Mouse (Mus musculus) limb, embryonic 13.5 days (tissue): ENCODE data around the gene Cyth1. TPM values are rescaled to one million over a fixed set of nuclear protein-coding genes. Genes with fewer than 3 reads are reported as not detected.
A peak's percentile ranks its signal among the peaks of the same experiment; 100 is the strongest.

ENCODE experiments used
- ATAC-seq: fragments of 200-750 bp; cut with Nextera tagmentation; 2 replicates; pipeline ENCODE4 v1.8.0; 2017; ENCODE audit warnings: low read depth, moderate number of reproducible peaks, moderate TSS enrichment; ENCODE audit not compliant: low FRiP score
- H3K27ac ChIP-seq: fragments of 300-500 bp; sonication (generic); 2 replicates; pipeline ENCODE4 v1.5.1; 2015; ENCODE audit warnings: inconsistent platforms, mild to moderate bottlenecking, moderate library complexity
- H3K27me3 ChIP-seq: fragments of 300-500 bp; sonication (generic); 2 replicates; pipeline ENCODE4 v1.6.1; 2015; ENCODE audit warnings: mild to moderate bottlenecking, inconsistent platforms
- H3K36me3 ChIP-seq: fragments of 300-500 bp; sonication (generic); 2 replicates; pipeline ENCODE4 v1.6.1; 2015; ENCODE audit warnings: inconsistent platforms, mild to moderate bottlenecking, moderate library complexity
- H3K4me1 ChIP-seq: fragments of 300-500 bp; sonication (generic); 2 replicates; pipeline ENCODE4 v1.6.1; 2015; ENCODE audit warnings: inconsistent platforms
- H3K4me2 ChIP-seq: fragments of 300-500 bp; sonication (generic); replicated peaks from 2 replicates; pipeline ENCODE4 v1.6.1; 2015; ENCODE audit warnings: inconsistent platforms, mild to moderate bottlenecking, moderate library complexity
- H3K4me3 ChIP-seq: fragments of 300-500 bp; sonication (generic); 2 replicates; pipeline ENCODE4 v1.5.1; 2015; ENCODE audit warnings: moderate library complexity, mild to moderate bottlenecking, inconsistent platforms
- H3K9ac ChIP-seq: fragments of 300-500 bp; sonication (generic); 2 replicates; pipeline ENCODE4 v1.6.1; 2015; ENCODE audit warnings: mild to moderate bottlenecking, inconsistent platforms
- H3K9me3 ChIP-seq: fragments of 300-500 bp; sonication (generic); 2 replicates; pipeline ENCODE4 v1.6.1; 2016; ENCODE audit warnings: inconsistent platforms
- WGBS: fragments of 180-500 bp; shearing (Covaris S2); methylation state at CpG from one replicate; pipeline ENCODE4 v1.1.7; 2015; 5-methylcytosine and 5-hydroxymethylcytosine counted together
- polyA plus RNA-seq: library from polyadenylated mRNA; unstranded; fragments of >200 nt; fragmentation: Nextera tagmentation; extraction: Ambion mirVana; gene quantifications from 2 replicates; pipeline ENCODE4 v1.2.1, GENCODE M21; 2015

Gene Cyth1
- polyA plus RNA-seq, result 15.9 and 17.1 TPM in 2 replicates

DNA sequence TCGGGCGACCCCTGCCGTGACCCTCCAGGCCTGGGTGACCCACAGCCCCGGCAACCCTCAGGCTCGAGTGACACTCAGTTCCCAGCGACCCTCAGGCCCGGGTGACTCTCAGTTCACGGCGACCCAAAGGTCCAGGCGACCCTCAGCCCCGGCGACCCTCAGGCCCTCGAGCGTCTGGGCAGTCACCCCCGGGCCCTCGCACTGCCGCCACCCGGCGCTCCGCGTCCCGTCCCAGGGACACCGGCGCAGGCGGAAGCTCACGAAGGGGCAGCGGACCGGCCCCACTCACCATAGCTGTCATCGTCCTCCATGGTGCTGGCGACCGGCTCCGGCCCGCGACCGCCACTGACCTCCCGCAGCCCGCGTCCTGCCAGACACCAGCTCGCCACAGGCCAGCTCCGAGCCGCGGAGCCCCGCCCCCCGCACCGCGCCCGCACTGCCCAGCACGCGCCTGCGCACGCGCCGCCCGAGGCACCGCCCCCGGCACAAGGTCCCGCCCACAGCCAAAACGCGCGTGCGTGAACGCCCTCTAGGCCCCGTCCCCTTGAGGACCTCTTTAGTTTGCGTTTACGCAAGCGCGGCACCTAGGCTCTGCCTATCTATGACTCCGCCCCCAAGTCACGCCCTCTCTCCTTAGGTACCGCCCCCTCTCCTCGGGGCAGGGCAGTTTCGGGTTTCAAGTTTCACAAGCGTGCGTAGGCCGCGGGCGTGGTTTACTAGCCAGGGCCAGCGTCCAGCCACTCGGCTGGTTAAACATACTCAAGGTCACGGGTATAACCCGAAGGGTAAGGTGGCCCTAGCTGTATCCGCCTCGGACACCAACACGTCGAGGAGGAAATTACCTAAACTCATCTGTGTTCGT lies at the start of gene Cyth1:
TSS of gene Cyth1 (minus strand) at position 443 of the 862 bp plus-strand sequence.
- under 1% methylated on average over 86 of the region's 86 CpGs for WGBS
- H3K36me3 ChIP-seq, result no peaks in the 10 kb centered on the region
- H3K27me3 ChIP-seq, result no peaks in the 10 kb centered on the region
- H3K4me1 ChIP-seq, result peaks cover 39% of the 10 kb centered on the region
- H3K9ac ChIP-seq, result peak within 1 kb of the TSS; percentile 95
- H3K4me3 ChIP-seq, result peak within 1 kb of the TSS; percentile 91
- peak; percentile 96 for ATAC-seq
- no peaks in the 10 kb centered on the region for H3K9me3 ChIP-seq
- H3K4me2 ChIP-seq, result peak within 1 kb of the TSS; percentile 81
- peak within 1 kb of the TSS; percentile 80 for H3K27ac ChIP-seq

DNA sequence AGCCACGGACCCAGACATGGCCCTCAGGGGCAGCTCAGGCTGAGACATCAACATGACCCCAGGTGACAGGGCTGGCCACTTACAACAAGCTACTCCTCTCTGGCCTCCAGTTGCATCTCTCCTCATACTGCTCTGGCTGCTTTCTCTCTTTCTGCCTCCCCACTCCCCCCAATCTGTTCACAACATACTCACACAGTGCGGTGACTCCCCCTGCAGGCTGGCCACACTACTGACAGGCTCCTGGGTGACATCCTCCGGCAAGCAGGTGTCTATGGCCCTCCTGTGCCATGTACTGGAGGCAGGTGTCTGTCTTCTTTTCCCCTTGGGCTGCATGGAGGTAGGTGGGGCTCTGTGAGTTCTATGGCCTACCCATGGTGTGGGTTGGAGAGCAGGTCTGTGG lies 49.6 kb upstream of the Cyth1 start:
- no peak overlapping the region for H3K4me2 ChIP-seq
- no peak overlapping the region for H3K27ac ChIP-seq
- H3K27me3 ChIP-seq, result no peaks in the 10 kb centered on the region
- H3K9ac ChIP-seq, result no peak overlapping the region
- H3K36me3 ChIP-seq, result peaks cover 47% of the 10 kb centered on the region
- 80% methylated on average over 3 of the region's 3 CpGs for WGBS
- no peak for ATAC-seq
- no peaks in the 10 kb centered on the region for H3K4me1 ChIP-seq
- no peak overlapping the region for H3K4me3 ChIP-seq
- H3K9me3 ChIP-seq, result no peaks in the 10 kb centered on the region

DNA sequence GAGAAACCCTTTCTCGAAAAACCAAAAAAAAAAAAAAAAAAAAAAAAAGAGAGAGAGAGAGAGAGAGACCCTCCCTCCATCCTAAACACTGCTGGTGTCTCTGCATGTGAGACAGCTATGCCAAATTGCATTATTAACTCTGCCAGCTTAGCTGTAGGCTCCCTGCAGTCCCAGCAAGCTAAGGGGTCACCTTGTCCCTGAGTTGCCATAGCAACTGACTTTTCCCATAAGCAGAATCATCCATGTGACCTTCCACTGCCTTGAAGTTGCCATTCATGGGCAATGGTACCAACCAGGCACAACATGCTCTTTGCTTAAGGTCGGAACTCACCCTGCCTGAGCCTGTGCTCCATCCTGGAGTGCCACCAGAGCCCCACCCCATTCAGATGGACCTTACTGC lies 46.6 kb upstream of the Cyth1 start:
- Histone ChIP-seq H3K27ac (no peak overlapping the region), H3K27me3 (no peaks in the 10 kb centered on the region), H3K4me2 (no peak overlapping the region), H3K36me3 (peaks cover 17% of the 10 kb centered on the region), H3K9me3 (no peaks in the 10 kb centered on the region), H3K9ac (no peak overlapping the region), H3K4me3 (no peak overlapping the region), H3K4me1 (peaks cover 9% of the 10 kb centered on the region; the same call in 1 of the 2 replicates)
- no peak for ATAC-seq
- WGBS, result 83% methylated on average over 2 of the region's 2 CpGs

DNA sequence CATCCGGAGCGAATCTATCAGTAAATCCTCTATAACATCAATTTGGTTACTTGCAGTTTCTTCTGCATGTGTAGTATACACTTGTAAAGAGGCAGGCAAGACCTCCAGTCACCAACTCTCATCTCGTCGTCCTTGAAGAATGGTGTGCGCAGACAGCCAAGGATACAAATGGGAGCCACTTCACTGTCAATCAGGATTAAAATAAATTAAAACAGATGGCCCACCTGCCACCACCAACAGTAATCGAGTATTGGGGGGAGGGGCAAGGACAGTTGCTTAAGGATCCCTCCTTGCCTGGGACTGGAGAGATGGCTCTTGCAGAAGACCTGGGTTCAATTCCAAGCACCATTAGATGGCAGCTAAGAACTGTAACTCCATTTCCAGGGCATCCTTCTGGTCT lies 44.3 kb upstream of the Cyth1 start:
- Histone ChIP-seq H3K9ac (no peak overlapping the region), H3K9me3 (no peaks in the 10 kb centered on the region), H3K4me3 (no peak overlapping the region), H3K4me1 (peaks cover 19% of the 10 kb centered on the region), H3K27ac (no peak overlapping the region), H3K4me2 (no peak overlapping the region), H3K36me3 (peaks cover 5% of the 10 kb centered on the region; the same call in 1 of the 2 replicates), H3K27me3 (no peaks in the 10 kb centered on the region)
- 63% methylated on average over 6 of the region's 6 CpGs for WGBS
- no peak for ATAC-seq

DNA sequence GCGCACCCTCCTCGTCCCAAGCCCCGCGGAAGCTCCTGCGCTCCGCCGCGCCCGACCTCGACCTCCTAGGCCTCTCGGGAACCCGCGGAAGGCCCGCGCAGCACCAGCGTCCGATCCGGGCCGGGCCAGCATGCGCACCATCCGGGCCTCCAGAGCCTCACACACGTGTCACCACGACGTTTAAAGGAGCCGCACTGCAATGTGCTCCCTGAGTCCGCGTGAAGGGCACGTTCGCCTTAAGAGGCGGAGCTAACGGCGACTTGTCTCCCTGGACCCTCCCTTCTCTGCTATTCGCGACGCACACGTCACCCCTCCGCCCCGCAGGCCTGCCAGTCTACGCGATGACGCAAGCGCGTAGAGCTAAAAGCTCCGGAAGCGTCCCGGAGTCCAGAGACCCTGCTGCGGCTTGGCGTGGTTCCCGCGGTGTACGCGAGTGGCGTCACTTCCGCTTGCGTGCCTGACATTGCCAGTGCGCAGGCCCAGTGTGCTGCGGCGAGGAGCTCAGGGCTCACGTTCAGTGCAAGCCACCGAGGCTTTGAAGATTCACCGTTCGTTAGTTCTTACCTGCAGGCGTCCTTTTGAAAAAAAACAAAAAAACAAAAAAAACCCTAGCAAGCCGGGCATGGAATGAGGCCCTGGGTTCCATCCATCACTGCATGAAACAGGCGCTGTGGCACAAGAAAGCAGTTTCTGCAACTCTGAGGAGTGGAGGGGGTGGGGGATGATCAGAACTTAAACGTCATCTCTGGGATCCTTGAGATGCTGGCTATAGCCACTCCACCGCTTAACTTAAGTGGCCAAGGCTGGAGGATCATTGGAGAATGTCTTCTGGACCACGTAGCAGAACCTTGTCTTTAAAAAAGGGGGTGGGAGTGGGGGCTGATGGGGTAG lies 41.9 kb upstream of the Cyth1 start, which contains the start of gene Usp36:
TSS of gene Usp36 (minus strand) at position 246 of the 891 bp plus-strand sequence.
- peak within 1 kb of the TSS; percentile 93 for H3K4me3 ChIP-seq
- H3K36me3 ChIP-seq, result peaks cover 25% of the 10 kb centered on the region
- under 1% methylated on average over 68 of the region's 68 CpGs for WGBS
- H3K9me3 ChIP-seq, result no peaks in the 10 kb centered on the region
- H3K4me1 ChIP-seq, result peaks cover 19% of the 10 kb centered on the region
- no peaks in the 10 kb centered on the region for H3K27me3 ChIP-seq
- peak; percentile 99 for ATAC-seq
- H3K9ac ChIP-seq, result peak within 1 kb of the TSS; percentile 88
- peak within 1 kb of the TSS; percentile 84 for H3K4me2 ChIP-seq
- peak within 1 kb of the TSS; percentile 89 for H3K27ac ChIP-seq

DNA sequence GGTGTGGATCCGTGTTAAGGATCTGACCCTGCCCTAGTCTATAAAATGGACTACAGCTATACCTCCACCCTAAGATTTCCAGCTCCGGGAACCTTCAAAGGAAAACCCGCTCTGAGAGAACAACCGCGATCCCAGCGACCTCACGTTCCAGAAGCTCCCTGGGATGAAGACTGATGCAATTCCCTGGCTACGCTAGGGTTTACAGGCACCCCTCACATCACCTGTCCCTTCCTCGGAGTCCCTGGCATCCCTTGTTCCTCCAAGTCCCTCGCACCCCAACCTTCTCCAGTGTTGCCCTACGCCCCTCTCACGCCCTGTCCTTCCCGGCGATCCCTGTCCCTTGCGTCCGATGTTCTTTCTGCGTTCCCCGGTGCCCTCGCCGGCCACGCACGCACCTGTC lies 41.2 kb upstream of the Cyth1 start:
- ATAC-seq, result peak; percentile 5; the same call in 1 of the 2 replicates
- Histone ChIP-seq H3K27ac (peak overlapping the region; percentile 67; the same call in 1 of the 2 replicates), H3K9ac (peak overlapping the region; percentile 88), H3K4me2 (peak overlapping the region; percentile 84), H3K9me3 (no peaks in the 10 kb centered on the region), H3K27me3 (no peaks in the 10 kb centered on the region), H3K36me3 (peaks cover 32% of the 10 kb centered on the region), H3K4me1 (peaks cover 19% of the 10 kb centered on the region), H3K4me3 (peak overlapping the region; percentile 93)
- whole genome bisulfite sequencing, result under 1% methylated on average over 22 of the region's 22 CpGs

DNA sequence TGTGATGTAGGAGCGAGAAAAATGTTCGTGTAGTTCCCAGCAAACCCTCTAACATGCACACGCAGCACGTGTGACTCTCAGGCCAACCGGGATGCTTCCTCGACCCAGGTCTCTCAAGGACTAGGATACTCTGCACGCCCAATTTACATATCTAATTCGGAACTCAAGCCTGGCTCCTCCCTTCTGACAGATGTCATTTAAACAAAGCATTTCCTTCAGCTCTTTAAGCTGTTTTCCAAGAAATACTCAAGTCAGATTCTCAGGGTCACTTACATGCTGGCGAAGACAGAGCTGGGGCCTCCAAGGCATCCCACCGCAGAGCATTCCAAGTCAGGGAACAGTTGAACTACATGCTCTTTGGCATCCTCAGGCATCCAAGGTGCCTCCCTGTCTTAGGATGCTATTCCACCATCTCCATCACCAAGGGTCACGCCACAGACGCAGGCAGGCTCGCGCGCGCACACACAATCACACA lies 40.7 kb upstream of the Cyth1 start:
- Histone ChIP-seq H3K9ac (peak overlapping the region; percentile 88), H3K4me1 (peaks cover 19% of the 10 kb centered on the region), H3K36me3 (peaks cover 37% of the 10 kb centered on the region), H3K4me3 (peak overlapping the region; percentile 93), H3K4me2 (peak overlapping the region; percentile 84), H3K9me3 (no peaks in the 10 kb centered on the region), H3K27me3 (no peaks in the 10 kb centered on the region), H3K27ac (peak overlapping the region; percentile 67; the same call in 1 of the 2 replicates)
- under 1% methylated on average over 16 of the region's 16 CpGs for WGBS
- no peak for ATAC-seq

DNA sequence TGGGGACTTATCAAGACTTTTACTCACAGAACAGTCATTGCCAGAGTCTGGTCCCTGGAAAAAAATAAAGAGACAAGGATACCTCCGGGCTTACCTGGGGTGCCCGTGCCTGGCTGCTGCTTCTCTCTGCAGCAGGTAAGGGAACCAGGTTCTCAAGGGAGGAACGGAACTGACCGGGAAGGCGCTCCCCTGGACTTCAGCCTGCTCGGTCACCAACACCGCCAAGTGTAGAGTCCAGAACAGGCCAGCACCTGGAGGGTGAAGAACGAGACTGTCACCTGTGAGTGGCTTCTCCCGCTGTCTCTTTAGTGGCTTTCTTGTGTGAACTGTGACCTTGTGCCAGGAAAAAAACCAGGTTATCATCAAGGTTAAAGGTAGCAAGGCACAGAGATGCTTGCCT lies 39.2 kb upstream of the Cyth1 start:
- H3K27ac ChIP-seq, result no peak overlapping the region
- H3K9ac ChIP-seq, result no peak overlapping the region; the same call in 1 of the 2 replicates
- no peak overlapping the region for H3K4me3 ChIP-seq
- peaks cover 52% of the 10 kb centered on the region for H3K36me3 ChIP-seq
- WGBS, result 95% methylated on average over 9 of the region's 9 CpGs
- ATAC-seq, result no peak
- no peak overlapping the region for H3K4me2 ChIP-seq
- H3K9me3 ChIP-seq, result no peaks in the 10 kb centered on the region
- H3K4me1 ChIP-seq, result peaks cover 19% of the 10 kb centered on the region
- no peaks in the 10 kb centered on the region for H3K27me3 ChIP-seq

DNA sequence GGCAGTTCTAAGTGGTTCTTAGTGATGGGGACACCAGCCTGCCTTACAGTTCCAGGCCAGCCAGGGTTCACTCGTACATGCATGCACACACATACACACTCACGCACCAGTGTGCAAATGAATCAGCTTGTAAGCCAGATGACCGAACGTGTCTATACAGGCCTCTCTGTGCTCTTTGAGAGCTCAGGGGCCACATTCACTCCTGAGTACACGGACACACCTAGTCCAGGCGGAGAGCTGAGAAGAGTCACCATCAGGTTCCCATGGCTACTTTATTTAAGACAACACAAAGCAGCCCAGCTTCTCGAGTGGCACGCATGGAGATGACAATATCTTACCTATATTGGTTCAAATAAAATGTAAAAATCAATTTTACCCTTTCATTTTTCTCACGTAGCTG lies 38.0 kb upstream of the Cyth1 start:
- Histone ChIP-seq H3K36me3 (peaks cover 63% of the 10 kb centered on the region), H3K27me3 (no peaks in the 10 kb centered on the region), H3K4me2 (no peak overlapping the region), H3K9ac (no peak overlapping the region), H3K27ac (no peak overlapping the region), H3K4me1 (peaks cover 19% of the 10 kb centered on the region), H3K4me3 (no peak overlapping the region), H3K9me3 (no peaks in the 10 kb centered on the region)
- WGBS, result 93% methylated on average over 9 of the region's 9 CpGs
- ATAC-seq, result no peak

DNA sequence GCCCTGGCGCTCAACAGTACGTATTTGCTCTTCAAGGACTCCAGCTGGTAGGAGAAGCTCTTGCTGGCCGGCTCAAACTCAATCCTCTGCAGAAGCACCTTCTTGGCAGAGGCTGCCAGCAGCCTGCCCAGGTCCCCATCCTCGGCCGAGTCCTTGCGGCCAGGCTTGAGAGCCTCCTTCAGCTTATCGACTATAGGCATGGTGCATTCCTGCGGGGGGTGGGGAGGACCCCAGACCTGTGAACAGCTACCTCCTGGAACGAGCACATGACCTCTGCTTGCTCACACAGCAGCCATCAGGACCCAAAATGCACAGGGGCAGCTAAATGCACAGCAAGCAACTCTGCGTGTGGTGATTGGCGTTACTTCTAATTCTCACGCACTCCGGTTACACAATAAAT lies 37.4 kb upstream of the Cyth1 start:
- Histone ChIP-seq H3K4me3 (no peak overlapping the region), H3K9ac (no peak overlapping the region), H3K4me1 (peaks cover 13% of the 10 kb centered on the region), H3K36me3 (peaks cover 69% of the 10 kb centered on the region), H3K9me3 (no peaks in the 10 kb centered on the region), H3K27ac (no peak overlapping the region), H3K4me2 (no peak overlapping the region), H3K27me3 (no peaks in the 10 kb centered on the region)
- WGBS, result 92% methylated on average over 13 of the region's 13 CpGs
- no peak for ATAC-seq

DNA sequence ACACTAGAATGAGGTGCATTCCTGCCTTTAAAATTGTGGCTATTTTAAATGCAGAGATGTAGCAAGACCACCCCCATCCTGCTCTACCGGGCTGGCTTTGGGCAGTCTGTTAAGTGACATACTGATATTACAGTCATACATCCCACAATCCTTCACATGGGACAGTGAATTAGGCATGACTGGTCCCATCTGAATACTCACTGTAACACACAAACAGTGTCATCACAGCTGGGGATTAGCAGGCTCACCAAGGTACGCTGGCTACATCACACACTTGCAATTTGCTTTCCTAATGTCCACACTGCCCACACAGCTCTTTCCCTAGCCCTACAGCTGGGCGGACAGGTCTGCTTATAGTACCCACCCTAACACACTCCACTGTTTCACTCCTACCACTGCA lies 31.8 kb upstream of the Cyth1 start:
- Histone ChIP-seq H3K27me3 (no peaks in the 10 kb centered on the region), H3K4me1 (no peaks in the 10 kb centered on the region), H3K9me3 (no peaks in the 10 kb centered on the region), H3K4me2 (no peak overlapping the region), H3K4me3 (no peak overlapping the region), H3K27ac (no peak overlapping the region), H3K9ac (no peak overlapping the region), H3K36me3 (peaks cover 99% of the 10 kb centered on the region)
- no peak for ATAC-seq
- 93% methylated on average over 3 of the region's 3 CpGs for WGBS

DNA sequence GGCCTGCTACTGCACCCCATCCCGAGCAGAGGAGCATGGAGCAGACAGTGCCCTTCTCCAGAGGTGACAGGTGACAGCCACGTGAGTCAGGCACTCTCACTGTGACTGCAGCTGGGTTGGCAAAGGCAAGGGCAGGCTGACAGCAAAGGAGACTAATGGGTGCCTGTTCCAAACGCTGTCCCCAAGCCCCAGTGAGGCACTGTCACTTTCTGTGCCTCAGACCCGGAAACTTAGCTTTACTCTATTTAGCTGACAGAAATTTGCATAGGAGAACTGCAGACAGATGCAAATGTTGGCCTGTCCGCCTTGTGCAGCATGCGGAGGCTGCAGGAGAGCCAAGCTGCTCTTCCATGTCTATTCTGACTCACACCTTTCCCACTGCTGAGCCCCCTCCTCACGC lies 27.9 kb upstream of the Cyth1 start:
- ATAC-seq, result no peak
- Histone ChIP-seq H3K4me3 (no peak overlapping the region), H3K4me1 (no peaks in the 10 kb centered on the region), H3K36me3 (peaks cover 99% of the 10 kb centered on the region), H3K4me2 (no peak overlapping the region), H3K9ac (no peak overlapping the region), H3K27ac (no peak overlapping the region), H3K27me3 (no peaks in the 10 kb centered on the region), H3K9me3 (no peaks in the 10 kb centered on the region)
- WGBS, result 86% methylated on average over 7 of the region's 7 CpGs
